ENCODE assay signal across 8 mouse cellular contexts in genomic region chr14:55592226-55592625, GRCm38 (mm10). TPM values are rescaled to one million over a fixed set of nuclear protein-coding genes. Genes with fewer than 3 reads are reported as not detected.
DNase-seq lines count a peak whose midpoint lies in the region; ATAC-seq lines count a peak whose summit lies in the region.

No protein-coding gene starts in this region.

- H3K4me1 ChIP-seq in lung, embryonic 15.5 days: peaks cover 25% of the 10 kb centered on the region
- peaks cover 28% of the 10 kb centered on the region for H3K4me1 ChIP-seq in embryonic facial prominence, embryonic 10.5 days
- peaks cover 13% of the 10 kb centered on the region; the same call in 1 of the 2 replicates for H3K4me1 ChIP-seq in intestine, embryonic 14.5 days (replicated peaks; ENCODE audit: control insufficient read depth, insufficient read depth, low read length)
- peaks cover 36% of the 10 kb centered on the region for H3K4me1 ChIP-seq in midbrain, embryonic 13.5 days (replicated peaks)

- H3K27me3 ChIP-seq in lung, embryonic 15.5 days: no peaks in the 10 kb centered on the region
- H3K27me3 ChIP-seq in embryonic facial prominence, embryonic 10.5 days (replicated peaks; ENCODE audit: low read depth, poor library complexity, severe bottlenecking): no peaks in the 10 kb centered on the region
- H3K27me3 ChIP-seq in intestine, embryonic 14.5 days (replicated peaks; ENCODE audit: control insufficient read depth, insufficient read depth, low read length): no peaks in the 10 kb centered on the region
- no peaks in the 10 kb centered on the region for H3K27me3 ChIP-seq in midbrain, embryonic 13.5 days

- H3K9ac ChIP-seq in lung, embryonic 15.5 days: peak overlapping the region; percentile 80
- H3K9ac ChIP-seq in intestine, embryonic 14.5 days (ENCODE audit: low read length): peak overlapping the region; percentile 77
- peak overlapping the region; percentile 95 for H3K9ac ChIP-seq in midbrain, embryonic 13.5 days (replicated peaks)

- 4% methylated on average over 16 of the region's 16 CpGs for WGBS in lung, embryonic 15.5 days
- 8% methylated on average over 16 of the region's 16 CpGs for WGBS in embryonic facial prominence, embryonic 10.5 days
- 6% methylated on average over 16 of the region's 16 CpGs for WGBS in intestine, embryonic 14.5 days
- WGBS in midbrain, embryonic 13.5 days: 8% methylated on average over 16 of the region's 16 CpGs

- H3K4me2 ChIP-seq in lung, embryonic 15.5 days: peak overlapping the region; percentile 93
- peak overlapping the region; percentile 97 for H3K4me2 ChIP-seq in intestine, embryonic 14.5 days (ENCODE audit: low read length)
- peak overlapping the region; percentile 99 for H3K4me2 ChIP-seq in midbrain, embryonic 13.5 days (replicated peaks)

- no peaks in the 10 kb centered on the region for H3K9me3 ChIP-seq in lung, embryonic 15.5 days
- no peaks in the 10 kb centered on the region for H3K9me3 ChIP-seq in embryonic facial prominence, embryonic 10.5 days
- H3K9me3 ChIP-seq in intestine, embryonic 14.5 days (ENCODE audit: control insufficient read depth, low read length): no peaks in the 10 kb centered on the region
- H3K9me3 ChIP-seq in midbrain, embryonic 13.5 days: no peaks in the 10 kb centered on the region

- H3K36me3 ChIP-seq in lung, embryonic 15.5 days: peaks cover 33% of the 10 kb centered on the region
- H3K36me3 ChIP-seq in embryonic facial prominence, embryonic 10.5 days (replicated peaks): peaks cover 64% of the 10 kb centered on the region
- peaks cover 48% of the 10 kb centered on the region for H3K36me3 ChIP-seq in intestine, embryonic 14.5 days (ENCODE audit: control insufficient read depth, insufficient read depth, low read length)
- peaks cover 45% of the 10 kb centered on the region for H3K36me3 ChIP-seq in midbrain, embryonic 13.5 days

- H3K27ac ChIP-seq in lung, embryonic 15.5 days: peak overlapping the region; percentile 99
- peak overlapping the region; percentile 92 for H3K27ac ChIP-seq in embryonic facial prominence, embryonic 10.5 days (replicated peaks)
- H3K27ac ChIP-seq in intestine, embryonic 14.5 days (ENCODE audit: low read depth): peak overlapping the region; percentile 96; the same call in 1 of the 2 replicates
- H3K27ac ChIP-seq in midbrain, embryonic 13.5 days: peak overlapping the region; percentile 97

- intact Hi-C loops in left cerebral cortex, postnatal 36 days (cut with DNase I): no loop called here

- peak overlapping the region; percentile 84 for H3K4me3 ChIP-seq in lung, embryonic 15.5 days
- H3K4me3 ChIP-seq in embryonic facial prominence, embryonic 10.5 days: peak overlapping the region; percentile 70
- H3K4me3 ChIP-seq in intestine, embryonic 14.5 days (ENCODE audit: low read depth, low read length): peak overlapping the region; percentile 63
- peak overlapping the region; percentile 95 for H3K4me3 ChIP-seq in midbrain, embryonic 13.5 days (replicated peaks)

- ATAC-seq in lung, embryonic 15.5 days (ENCODE audit: borderline replicate concordance, extremely low read depth, low FRiP score, low TSS enrichment): no peak
- ATAC-seq in intestine, embryonic 14.5 days (replicated peaks; ENCODE audit: low FRiP score, low TSS enrichment, low read depth): no peak
- ATAC-seq in midbrain, embryonic 13.5 days: no peak

- DNase-seq in lung, postnatal 25 days (ENCODE audit: low spot score): no peak
- peak; percentile 18 for DNase-seq in embryonic facial prominence, embryonic 10.5 days (ENCODE audit: low spot score)
- no peak for DNase-seq in intestine, embryonic 14.5 days (ENCODE audit: low spot score)
- no peak for DNase-seq in left cerebral cortex, postnatal 36 days (ENCODE audit: low spot score in 2 of 2)
- DNase-seq in right cerebral cortex, adult 2 months (ENCODE audit: low spot score in 2 of 2): no peak
- DNase-seq in adrenal gland, postnatal 4 days (ENCODE audit: low spot score in 2 of 2): no peak

RNA-seq across cellular contexts. Expression of gene Rnf31, which starts 0.7 kb away (rescaled TPM):
- 14.5 and 16.0 TPM in 2 replicates for polyA plus RNA-seq in lung, embryonic 15.5 days (2015; fragmentation: Nextera tagmentation; extraction: Ambion mirVana)
- polyA plus RNA-seq in embryonic facial prominence, embryonic 10.5 days (2016; fragmentation: Nextera tagmentation; extraction: Ambion mirVana): 18.6 and 21.4 TPM in 2 replicates
- polyA plus RNA-seq in intestine, embryonic 14.5 days (2014; fragmentation: Nextera tagmentation; extraction: Ambion mirVana): 15.9 and 20.1 TPM in 2 replicates
- polyA plus RNA-seq in midbrain, embryonic 13.5 days (2015; fragmentation: Nextera tagmentation; extraction: Ambion mirVana): 22.0 and 24.1 TPM in 2 replicates
- total RNA-seq in left cerebral cortex, postnatal 36 days (2021): 10 to 100 TPM; 30.4 to 33.5 TPM
- 10 to 100 TPM; 35.0 to 40.3 TPM for total RNA-seq in adrenal gland, postnatal 4 days (2021)

RNA-seq across cellular contexts. Expression of gene Psme2, which starts 1.3 kb away (rescaled TPM):
- polyA plus RNA-seq in lung, embryonic 15.5 days (2015; fragmentation: Nextera tagmentation; extraction: Ambion mirVana): 234 and 238 TPM in 2 replicates
- 173 and 186 TPM in 2 replicates for polyA plus RNA-seq in embryonic facial prominence, embryonic 10.5 days (2016; fragmentation: Nextera tagmentation; extraction: Ambion mirVana)
- polyA plus RNA-seq in intestine, embryonic 14.5 days (2014; fragmentation: Nextera tagmentation; extraction: Ambion mirVana): 331 and 332 TPM in 2 replicates
- polyA plus RNA-seq in midbrain, embryonic 13.5 days (2015; fragmentation: Nextera tagmentation; extraction: Ambion mirVana): 198 and 217 TPM in 2 replicates
- 10 to 100 TPM; 42.3 to 45.4 TPM for total RNA-seq in left cerebral cortex, postnatal 36 days (2021)
- total RNA-seq in adrenal gland, postnatal 4 days (2021): 100 to 1,000 TPM; 336 to 355 TPM

RNA-seq across cellular contexts. Expression of gene Emc9, which starts 7.1 kb away (rescaled TPM):
- polyA plus RNA-seq in lung, embryonic 15.5 days (2015; fragmentation: Nextera tagmentation; extraction: Ambion mirVana): 4.1 and 5.1 TPM in 2 replicates
- polyA plus RNA-seq in embryonic facial prominence, embryonic 10.5 days (2016; fragmentation: Nextera tagmentation; extraction: Ambion mirVana): 6.0 and 6.6 TPM in 2 replicates
- polyA plus RNA-seq in intestine, embryonic 14.5 days (2014; fragmentation: Nextera tagmentation; extraction: Ambion mirVana): 6.3 and 7.0 TPM in 2 replicates
- polyA plus RNA-seq in midbrain, embryonic 13.5 days (2015; fragmentation: Nextera tagmentation; extraction: Ambion mirVana): 9.7 and 12.1 TPM in 2 replicates
- total RNA-seq in left cerebral cortex, postnatal 36 days (2021): 10 to 100 TPM; 49.0 to 52.7 TPM
- 10 to 100 TPM; 40.9 to 47.0 TPM for total RNA-seq in adrenal gland, postnatal 4 days (2021)

RNA-seq across cellular contexts. Expression of gene Irf9, which starts 11.1 kb away (rescaled TPM):
- polyA plus RNA-seq in lung, embryonic 15.5 days (2015; fragmentation: Nextera tagmentation; extraction: Ambion mirVana): 12.5 and 14.4 TPM in 2 replicates
- polyA plus RNA-seq in embryonic facial prominence, embryonic 10.5 days (2016; fragmentation: Nextera tagmentation; extraction: Ambion mirVana): 7.2 and 8.0 TPM in 2 replicates
- polyA plus RNA-seq in intestine, embryonic 14.5 days (2014; fragmentation: Nextera tagmentation; extraction: Ambion mirVana): 8.9 and 9.1 TPM in 2 replicates
- 7.8 and 8.7 TPM in 2 replicates for polyA plus RNA-seq in midbrain, embryonic 13.5 days (2015; fragmentation: Nextera tagmentation; extraction: Ambion mirVana)
- 10 to 100 TPM in 1 of 2 experiments, 1 to 10 TPM in 1; 9.1 to 11.6 TPM for total RNA-seq in left cerebral cortex, postnatal 36 days (2021)
- total RNA-seq in adrenal gland, postnatal 4 days (2021): 10 to 100 TPM; 19.1 to 19.9 TPM

RNA-seq across cellular contexts. Expression of gene Psme1, which starts 14.3 kb away (rescaled TPM):
- 168 and 171 TPM in 2 replicates for polyA plus RNA-seq in lung, embryonic 15.5 days (2015; fragmentation: Nextera tagmentation; extraction: Ambion mirVana)
- polyA plus RNA-seq in embryonic facial prominence, embryonic 10.5 days (2016; fragmentation: Nextera tagmentation; extraction: Ambion mirVana): 105 and 108 TPM in 2 replicates
- 200 TPM in 2 replicates for polyA plus RNA-seq in intestine, embryonic 14.5 days (2014; fragmentation: Nextera tagmentation; extraction: Ambion mirVana)
- polyA plus RNA-seq in midbrain, embryonic 13.5 days (2015; fragmentation: Nextera tagmentation; extraction: Ambion mirVana): 176 TPM in 2 replicates
- total RNA-seq in left cerebral cortex, postnatal 36 days (2021): 10 to 100 TPM; 41.9 to 50.1 TPM
- total RNA-seq in adrenal gland, postnatal 4 days (2021): 100 to 1,000 TPM; 302 to 310 TPM
